Comparison of ENCODE assay signal across 8 mouse cellular contexts in the genomic region with DNA sequence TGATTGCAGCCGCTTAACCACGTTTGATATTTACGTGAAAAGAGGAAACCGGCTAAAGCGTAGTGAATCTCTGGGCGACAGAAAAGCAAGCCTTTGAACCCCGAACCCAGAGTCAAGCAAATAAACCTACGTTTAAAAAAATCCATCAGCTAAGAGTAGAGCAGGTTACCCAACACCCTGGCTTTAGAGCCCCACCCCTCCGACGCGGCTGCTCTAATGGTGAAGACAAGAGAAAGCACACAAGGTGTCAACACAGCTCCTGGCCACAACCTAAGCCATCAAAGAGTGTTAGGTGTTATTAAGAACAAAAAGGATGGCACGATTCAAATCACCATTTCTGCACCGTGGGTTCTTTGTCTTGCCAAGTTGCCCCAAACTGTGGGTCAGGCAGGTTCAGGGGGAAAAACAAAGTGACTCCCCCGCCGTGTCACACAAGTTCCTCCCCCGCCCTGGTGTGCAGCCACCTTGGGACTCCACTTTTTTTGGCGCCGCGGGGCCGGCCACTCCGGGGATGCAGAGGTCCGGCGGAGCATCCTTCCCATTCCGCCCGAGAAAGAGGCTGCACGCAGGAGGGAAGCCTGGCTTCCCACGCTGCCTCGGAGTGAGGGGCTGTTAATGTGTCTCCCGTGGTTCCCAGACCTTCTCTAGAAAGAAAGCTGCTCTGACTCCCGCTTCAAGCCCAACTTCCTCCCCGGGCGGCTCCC. TPM values are rescaled to one million over a fixed set of nuclear protein-coding genes. Genes with fewer than 3 reads are reported as not detected.
DNase-seq lines count a peak whose midpoint lies in the region; ATAC-seq and TF ChIP-seq lines count a peak whose summit lies in the region.

No protein-coding gene starts in this region.

- no peaks in the 10 kb centered on the region for H3K36me3 ChIP-seq in heart, embryonic 15.5 days
- H3K36me3 ChIP-seq in embryonic facial prominence, embryonic 12.5 days: no peaks in the 10 kb centered on the region
- no peaks in the 10 kb centered on the region for H3K36me3 ChIP-seq in intestine, postnatal 0 days (ENCODE audit: control insufficient read depth, insufficient read depth)
- H3K36me3 ChIP-seq in midbrain, embryonic 16.5 days (ENCODE audit: control insufficient read depth, insufficient read depth, low read length): no peaks in the 10 kb centered on the region

- peaks cover 54% of the 10 kb centered on the region for H3K27me3 ChIP-seq in heart, embryonic 15.5 days
- peaks cover 81% of the 10 kb centered on the region for H3K27me3 ChIP-seq in embryonic facial prominence, embryonic 12.5 days
- H3K27me3 ChIP-seq in intestine, postnatal 0 days (replicated peaks; ENCODE audit: control insufficient read depth, insufficient read depth, low read length): peaks cover 49% of the 10 kb centered on the region
- H3K27me3 ChIP-seq in midbrain, embryonic 16.5 days (ENCODE audit: control insufficient read depth, insufficient read depth, low read depth, low read length): peaks cover 33% of the 10 kb centered on the region

- ATAC-seq in heart, embryonic 15.5 days (replicated peaks; ENCODE audit: insufficient number of reproducible peaks, insufficient read depth, low FRiP score, low read depth): no peak
- ATAC-seq in CD4-positive, CD25-positive, alpha-beta regulatory T cell, adult 4 months: peak; percentile 55
- ATAC-seq in embryonic facial prominence, embryonic 12.5 days (ENCODE audit: insufficient number of reproducible peaks, insufficient read depth, low FRiP score, low TSS enrichment): no peak
- ATAC-seq in intestine, postnatal 0 days: no peak
- ATAC-seq in midbrain, embryonic 16.5 days: 0 out of 2 replicates have a peak, but pooled peaks have one; percentile 58

- intact Hi-C loops in heart, postnatal 36 days (cut with DNase I): no loop called here
- intact Hi-C loops in left cerebral cortex, postnatal 36 days (cut with DNase I): no loop called here

- no peak for TF ChIP-seq CTCF in intestine, postnatal 0 days (IDR thresholded peaks at IDR 0.05; ENCODE audit: low read depth)

- no peak overlapping the region for H3K27ac ChIP-seq in heart, embryonic 15.5 days
- H3K27ac ChIP-seq in embryonic facial prominence, embryonic 12.5 days: no peak overlapping the region
- 0 out of 2 replicates have a peak overlapping the region, but pooled peaks have one; percentile 7 for H3K27ac ChIP-seq in intestine, postnatal 0 days (ENCODE audit: low read depth, low read length)
- H3K27ac ChIP-seq in midbrain, embryonic 16.5 days (ENCODE audit: low read length): peak overlapping the region; percentile 25; the same call in 1 of the 2 replicates

- H3K9me3 ChIP-seq in heart, embryonic 15.5 days (replicated peaks): no peaks in the 10 kb centered on the region
- no peaks in the 10 kb centered on the region for H3K9me3 ChIP-seq in embryonic facial prominence, embryonic 12.5 days
- no peaks in the 10 kb centered on the region for H3K9me3 ChIP-seq in intestine, postnatal 0 days (ENCODE audit: control insufficient read depth)
- no peaks in the 10 kb centered on the region for H3K9me3 ChIP-seq in midbrain, embryonic 16.5 days (replicated peaks; ENCODE audit: control insufficient read depth, low read length, poor library complexity, severe bottlenecking)

- H3K9ac ChIP-seq in heart, embryonic 15.5 days: peak overlapping the region; percentile 63
- H3K9ac ChIP-seq in embryonic facial prominence, embryonic 12.5 days: peak overlapping the region; percentile 70
- peak overlapping the region; percentile 53 for H3K9ac ChIP-seq in intestine, postnatal 0 days (ENCODE audit: low read depth, low read length)
- peak overlapping the region; percentile 77 for H3K9ac ChIP-seq in midbrain, embryonic 16.5 days (ENCODE audit: low read depth, low read length)

- peaks cover 25% of the 10 kb centered on the region for H3K4me1 ChIP-seq in heart, embryonic 15.5 days (replicated peaks)
- 0 out of 2 replicates have a peak, but pooled peaks cover 6% of the 10 kb centered on the region for H3K4me1 ChIP-seq in embryonic facial prominence, embryonic 12.5 days
- no peaks in the 10 kb centered on the region; the same call in 1 of the 2 replicates for H3K4me1 ChIP-seq in intestine, postnatal 0 days (replicated peaks; ENCODE audit: control insufficient read depth, insufficient read depth, low read length)
- H3K4me1 ChIP-seq in midbrain, embryonic 16.5 days (ENCODE audit: control insufficient read depth, insufficient read depth, low read length): peaks cover 8% of the 10 kb centered on the region; the same call in 1 of the 2 replicates

- WGBS in heart, embryonic 15.5 days: 4% methylated on average over 32 of the region's 32 CpGs
- 4% methylated on average over 32 of the region's 32 CpGs for WGBS in embryonic facial prominence, embryonic 12.5 days
- WGBS in intestine, postnatal 0 days: 2% methylated on average over 32 of the region's 32 CpGs
- WGBS in midbrain, embryonic 16.5 days: 1% methylated on average over 32 of the region's 32 CpGs

- no peak for DNase-seq in heart, postnatal 36 days
- DNase-seq in left cerebral cortex, postnatal 36 days (ENCODE audit: low spot score in 2 of 2): no peak
- no peak for DNase-seq in MN1 (ENCODE audit: low spot score)

- H3K4me2 ChIP-seq in heart, embryonic 15.5 days: peak overlapping the region; percentile 97
- peak overlapping the region; percentile 99 for H3K4me2 ChIP-seq in embryonic facial prominence, embryonic 12.5 days (replicated peaks)
- H3K4me2 ChIP-seq in intestine, postnatal 0 days (replicated peaks; ENCODE audit: low read depth): peak overlapping the region; percentile 97
- H3K4me2 ChIP-seq in midbrain, embryonic 16.5 days (ENCODE audit: low read length): peak overlapping the region; percentile 93

- H3K4me3 ChIP-seq in heart, embryonic 15.5 days: peak overlapping the region; percentile 74
- H3K4me3 ChIP-seq in embryonic facial prominence, embryonic 12.5 days: peak overlapping the region; percentile 68
- peak overlapping the region; percentile 75 for H3K4me3 ChIP-seq in intestine, postnatal 0 days (ENCODE audit: low read depth, low read length)
- peak overlapping the region; percentile 77 for H3K4me3 ChIP-seq in midbrain, embryonic 16.5 days (ENCODE audit: low read depth, low read length)

RNA-seq across cellular contexts. Expression of a gene that starts 1.2 kb away (rescaled TPM):
- polyA plus RNA-seq in heart, embryonic 15.5 days (2015; fragmentation: Nextera tagmentation; extraction: Ambion mirVana): 8.3 and 11.8 TPM in 2 replicates
- total RNA-seq in heart, postnatal 36 days (2021): 10 to 100 TPM in 1 of 2 experiments, 1 to 10 TPM in 1; 9.5 to 12.1 TPM
- 100 to 1,000 TPM; 541 to 576 TPM for polyA plus RNA-seq in CD4-positive, CD25-positive, alpha-beta regulatory T cell, adult 4 months (2017; shearing (Covaris generic))
- polyA plus RNA-seq in embryonic facial prominence, embryonic 12.5 days (2016; fragmentation: Nextera tagmentation; extraction: Ambion mirVana): 13.6 and 14.0 TPM in 2 replicates
- polyA plus RNA-seq in intestine, postnatal 0 days (2015; fragmentation: Nextera tagmentation; extraction: Ambion mirVana): 20.9 and 23.8 TPM in 2 replicates
- polyA plus RNA-seq in midbrain, embryonic 16.5 days (2015; fragmentation: Nextera tagmentation; extraction: Ambion mirVana): 58.4 and 68.6 TPM in 2 replicates
- 10 to 100 TPM; 47.8 to 50.1 TPM for total RNA-seq in left cerebral cortex, postnatal 36 days (2021)

RNA-seq across cellular contexts. Expression of a gene that starts 44.1 kb away (rescaled TPM):
- 16.0 and 17.1 TPM in 2 replicates for polyA plus RNA-seq in heart, embryonic 15.5 days (2015; fragmentation: Nextera tagmentation; extraction: Ambion mirVana)
- 10 to 100 TPM; 40.6 to 41.7 TPM for total RNA-seq in heart, postnatal 36 days (2021)
- polyA plus RNA-seq in CD4-positive, CD25-positive, alpha-beta regulatory T cell, adult 4 months (2017; shearing (Covaris generic)): 10 to 100 TPM; 27.3 to 56.2 TPM
- polyA plus RNA-seq in embryonic facial prominence, embryonic 12.5 days (2016; fragmentation: Nextera tagmentation; extraction: Ambion mirVana): 34.5 and 36.8 TPM in 2 replicates
- 17.3 and 18.9 TPM in 2 replicates for polyA plus RNA-seq in intestine, postnatal 0 days (2015; fragmentation: Nextera tagmentation; extraction: Ambion mirVana)
- 29.5 and 33.7 TPM in 2 replicates for polyA plus RNA-seq in midbrain, embryonic 16.5 days (2015; fragmentation: Nextera tagmentation; extraction: Ambion mirVana)
- total RNA-seq in left cerebral cortex, postnatal 36 days (2021): 100 to 1,000 TPM in 1 of 2 experiments, 10 to 100 TPM in 1; 79.3 to 119 TPM

Comparison
In these comparisons a context has a peak if more than half of its experiments do, and no peak if none do; other contexts are left out.
1. ATAC-seq: peak in CD4-positive, CD25-positive, alpha-beta regulatory T cell, adult 4 months (single experiment) and midbrain, embryonic 16.5 days (single experiment); none in heart, embryonic 15.5 days (single experiment), embryonic facial prominence, embryonic 12.5 days (single experiment) and intestine, postnatal 0 days (single experiment).
2. H3K27ac ChIP-seq: peak in intestine, postnatal 0 days (single experiment) and midbrain, embryonic 16.5 days (single experiment); none in heart, embryonic 15.5 days (single experiment) and embryonic facial prominence, embryonic 12.5 days (single experiment).
3. Peak in every context shown above with its lines, with median percentiles within 50 percentile points of each other: H3K4me2 ChIP-seq, H3K4me3 ChIP-seq and H3K9ac ChIP-seq.